Comparison of ENCODE assay signal across 12 mouse cellular contexts in genomic region chr10:69928358-69928757, GRCm38 (mm10).
A peak's percentile ranks its signal among the peaks of the same experiment; 100 is the strongest.
DNase-seq lines count a peak whose midpoint lies in the region; ATAC-seq and TF ChIP-seq lines count a peak whose summit lies in the region.
"Had no signal": no experiment of that assay in that cellular context is flagged by ENCODE, and none has a peak within 500 bp of the region (broad histone marks: within the 10 kb centered on the region; RNA-seq: fewer than 3 reads in every experiment).

No protein-coding gene starts in this region.

- no peak for TF ChIP-seq EP300 in lung, postnatal 0 days (IDR thresholded peaks at IDR 0.05)

- no peaks in the 10 kb centered on the region for H3K27me3 ChIP-seq in lung, postnatal 0 days (replicated peaks; ENCODE audit: insufficient read depth, low read length)
- H3K27me3 ChIP-seq in kidney, adult 2 months (replicated peaks; ENCODE audit: control insufficient read depth, insufficient read depth, low read length) = no peaks in the 10 kb centered on the region
- H3K27me3 ChIP-seq in limb, embryonic 15.5 days = no peaks in the 10 kb centered on the region
- no peaks in the 10 kb centered on the region for H3K27me3 ChIP-seq in thymus, adult 2 months (ENCODE audit: control insufficient read depth, insufficient read depth, low read length)
- H3K27me3 ChIP-seq: heart, embryonic 13.5 days had no signal

- no peaks in the 10 kb centered on the region for H3K36me3 ChIP-seq in lung, postnatal 0 days (ENCODE audit: insufficient read depth, low read length)
- H3K36me3 ChIP-seq in kidney, adult 2 months (ENCODE audit: control insufficient read depth, insufficient read depth, low read length) = no peaks in the 10 kb centered on the region; the same call in 1 of the 2 replicates
- 0 out of 2 replicates have a peak, but pooled peaks cover 6% of the 10 kb centered on the region for H3K36me3 ChIP-seq in limb, embryonic 15.5 days
- H3K36me3 ChIP-seq in thymus, adult 2 months (ENCODE audit: control insufficient read depth, insufficient read depth, low read length) = no peaks in the 10 kb centered on the region

- H3K9me3 ChIP-seq in lung, postnatal 0 days (ENCODE audit: low read length) = no peaks in the 10 kb centered on the region
- no peaks in the 10 kb centered on the region for H3K9me3 ChIP-seq in limb, embryonic 15.5 days
- H3K9me3 ChIP-seq: heart, embryonic 13.5 days had no signal

- H3K4me3 ChIP-seq in lung, postnatal 0 days (ENCODE audit: low read depth, low read length) = no peak overlapping the region
- peak overlapping the region; percentile 51 for H3K4me3 ChIP-seq in kidney, adult 2 months (ENCODE audit: insufficient read depth, low read depth, low read length)
- no peak overlapping the region for H3K4me3 ChIP-seq in limb, embryonic 15.5 days
- H3K4me3 ChIP-seq in thymus, adult 2 months (ENCODE audit: control insufficient read depth, insufficient read depth, low read length) = no peak overlapping the region
- H3K4me3 ChIP-seq: heart, embryonic 13.5 days had no signal

- H3K4me1 ChIP-seq in lung, postnatal 0 days (ENCODE audit: insufficient read depth, low read depth, low read length) = peaks cover 10% of the 10 kb centered on the region; the same call in 1 of the 2 replicates
- peaks cover 28% of the 10 kb centered on the region for H3K4me1 ChIP-seq in kidney, adult 2 months (ENCODE audit: control insufficient read depth, insufficient read depth, low read length)
- H3K4me1 ChIP-seq in limb, embryonic 15.5 days = peaks cover 37% of the 10 kb centered on the region
- no peaks in the 10 kb centered on the region for H3K4me1 ChIP-seq in thymus, adult 2 months (replicated peaks; ENCODE audit: control insufficient read depth, insufficient read depth, low read length)

- TF ChIP-seq POLR2A in kidney, adult 2 months (IDR thresholded peaks at IDR 0.05; ENCODE audit: low read depth, low read length) = no peak
- no peak for TF ChIP-seq POLR2A in thymus, adult 2 months (IDR thresholded peaks at IDR 0.05; ENCODE audit: control insufficient read depth, extremely low read depth, insufficient read depth, low read length, poor library complexity)

- H3K9ac ChIP-seq in lung, postnatal 0 days (replicated peaks; ENCODE audit: low read depth) = no peak overlapping the region
- no peak overlapping the region for H3K9ac ChIP-seq in limb, embryonic 15.5 days
- H3K9ac ChIP-seq: heart, embryonic 13.5 days had no signal

- 52% methylated on average over 7 of the region's 7 CpGs for WGBS in lung, postnatal 0 days
- WGBS in kidney, adult 2 months = 23% methylated on average over 7 of the region's 7 CpGs
- WGBS in limb, embryonic 15.5 days = 26% methylated on average over 7 of the region's 7 CpGs
- 88% methylated on average over 7 of the region's 7 CpGs for WGBS in thymus, adult 2 months

- ATAC-seq in lung, postnatal 0 days = peak; percentile 34
- no peak for ATAC-seq in limb, embryonic 15.5 days (ENCODE audit: insufficient number of reproducible peaks, low FRiP score, low TSS enrichment, low read depth)
- ATAC-seq: hindbrain, embryonic 16.5 days had no signal

- DNase-seq in lung, postnatal 0 days (ENCODE audit: low spot score) = peak; percentile 68
- no peak for DNase-seq in lung, postnatal 36 days
- DNase-seq in kidney, adult 2 months = peak; percentile 92
- peak; percentile 75 for DNase-seq in yolk sac, embryonic 10.5 days (ENCODE audit: low spot score)
- no peak for DNase-seq in thymus, adult 2 months
- no peak for DNase-seq in natural killer cell, adult 2 months (ENCODE audit: low spot score in 2 of 2)
- DNase-seq: cerebellum, adult 9-11 months; lung, postnatal 4 days; thymus, postnatal 4 days had no signal

- no peak for TF ChIP-seq CTCF in lung, postnatal 0 days (IDR thresholded peaks at IDR 0.05)
- no peak for TF ChIP-seq CTCF in kidney, adult 2 months (conservative IDR thresholded peaks at IDR 0.05; ENCODE audit: insufficient read depth, insufficient read length, low read depth, low read length)
- TF ChIP-seq CTCF in thymus, adult 2 months (IDR thresholded peaks at IDR 0.05; ENCODE audit: borderline replicate concordance, control insufficient read depth, extremely low read depth, insufficient read depth, low read length, poor library complexity) = no peak

- H3K27ac ChIP-seq in lung, postnatal 0 days (ENCODE audit: low read length) = 0 out of 2 replicates have a peak overlapping the region, but pooled peaks have one; percentile 26
- H3K27ac ChIP-seq in kidney, adult 2 months (ENCODE audit: insufficient read depth, low read depth, low read length) = peak overlapping the region; percentile 97
- H3K27ac ChIP-seq in limb, embryonic 15.5 days = peak overlapping the region; percentile 43; the same call in 1 of the 2 replicates
- no peak overlapping the region for H3K27ac ChIP-seq in thymus, adult 2 months (ENCODE audit: control insufficient read depth, insufficient read depth, low read length)
- H3K27ac ChIP-seq: heart, embryonic 13.5 days had no signal

- H3K4me2 ChIP-seq in lung, postnatal 0 days (replicated peaks; ENCODE audit: low read depth, low read length) = no peak overlapping the region
- no peak overlapping the region for H3K4me2 ChIP-seq in limb, embryonic 15.5 days
- H3K4me2 ChIP-seq: heart, embryonic 13.5 days had no signal

Comparison
In these comparisons a context has a peak if more than half of its experiments do, and no peak if none do; other contexts are left out.
1. DNase-seq: peak in lung, postnatal 0 days (single experiment), kidney, adult 2 months (single experiment) and yolk sac, embryonic 10.5 days (single experiment); none in lung, postnatal 36 days (single experiment), thymus, adult 2 months (single experiment) and natural killer cell, adult 2 months (0 of 2).